Mouse (Mus musculus): ENCODE results near the gene Gm28038.

DNA sequence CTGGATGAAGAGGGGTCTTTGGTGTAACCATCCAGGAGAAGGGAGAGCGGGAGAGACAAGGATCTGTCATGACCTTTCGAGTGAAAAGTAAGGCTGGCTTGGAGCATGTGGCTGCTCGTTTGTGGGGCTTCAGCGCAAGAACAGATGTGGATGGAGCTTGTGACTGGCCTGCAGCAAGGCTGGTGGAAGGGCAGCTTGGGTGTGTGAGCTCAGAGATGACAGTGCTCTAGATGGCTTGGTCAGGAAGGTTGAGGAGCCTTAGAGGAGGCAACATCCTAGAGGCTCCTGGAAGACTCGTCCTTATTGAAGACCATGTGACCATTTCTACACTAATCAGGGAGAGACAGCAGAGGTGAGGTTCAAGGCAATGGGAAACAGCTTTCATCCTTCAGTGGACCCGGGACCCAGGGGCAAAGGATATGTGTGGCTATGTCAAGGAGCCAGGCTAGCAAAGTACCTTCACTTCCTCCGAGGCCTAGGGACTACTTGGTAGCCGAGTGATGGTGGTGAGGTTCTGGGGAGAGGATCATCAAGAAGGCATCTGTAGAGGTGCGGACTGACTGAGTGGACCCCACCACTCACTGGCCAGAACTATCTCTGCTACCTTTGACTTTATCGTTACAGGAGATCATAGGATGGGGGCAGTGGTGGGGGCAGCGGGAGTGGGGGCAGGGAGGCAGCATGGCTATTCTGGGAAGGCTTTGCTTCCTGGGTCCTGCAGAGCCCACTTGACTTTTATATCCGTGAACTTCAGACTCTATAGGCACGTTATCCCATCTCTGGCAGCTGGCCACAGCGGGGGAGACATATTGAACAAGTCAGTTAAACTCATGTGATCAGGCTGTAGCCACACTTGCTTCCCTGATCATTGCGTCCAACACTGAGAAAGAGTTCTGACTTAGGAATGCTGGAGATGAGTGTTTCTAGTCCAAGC, 21.4 kb upstream of the Gm28038 start:
- no peak for TF ChIP-seq POLR2A (IDR thresholded peaks at IDR 0.05; ENCODE audit: borderline replicate concordance, low read depth, low read length)
- no peak for TF ChIP-seq CTCF (IDR thresholded peaks at IDR 0.05; ENCODE audit: low read depth, low read length)
